Mouse (Mus musculus) cortical plate, adult 2 months (tissue): ENCODE measurements around the gene Dennd2a. TPM values are rescaled to one million over a fixed set of nuclear protein-coding genes. Genes with fewer than 3 reads are reported as not detected.

Source experiments
- H3K27ac ChIP-seq: fragments of 200-500 bp; 2 replicates; pipeline ENCODE4 v1.5.1; 2012; ENCODE audit warnings: low read length, control low read depth, inconsistent platforms; ENCODE audit not compliant: insufficient read depth
- H3K4me1 ChIP-seq: fragments of 200-500 bp; 2 replicates; pipeline ENCODE4 v1.6.1; 2011; ENCODE audit warnings: low read length; ENCODE audit not compliant: control insufficient read depth, insufficient read depth
- H3K4me3 ChIP-seq: fragments of 200-500 bp; 2 replicates; pipeline ENCODE4 v1.5.1; 2011; ENCODE audit warnings: mild to moderate bottlenecking, low read length, control low read depth; ENCODE audit not compliant: insufficient read depth
- CTCF ChIP-seq: fragments of 200-500 bp; IDR thresholded peaks from 2 replicates; pipeline ENCODE4 v1.5.1; 2011; ENCODE audit warnings: mild to moderate bottlenecking, control low read depth, low read length; ENCODE audit not compliant: insufficient read depth; ENCODE audit errors: extremely low read depth
- POLR2A ChIP-seq: fragments of 200-500 bp; IDR thresholded peaks from 2 replicates; pipeline ENCODE4 v1.6.1; 2011; ENCODE audit warnings: mild to moderate bottlenecking, low read length, control low read depth; ENCODE audit not compliant: insufficient read depth; ENCODE audit errors: extremely low read depth
- polyA plus RNA-seq: library from polyadenylated mRNA; depleted of rRNA; stranded (reverse); fragments of >200 nt; gene quantifications from 2 replicates; pipeline ENCODE4 v1.2.3, GENCODE M21; 2012

The Dennd2a gene
- polyA plus RNA-seq, 1 experiment, result 13.1 TPM

DNA sequence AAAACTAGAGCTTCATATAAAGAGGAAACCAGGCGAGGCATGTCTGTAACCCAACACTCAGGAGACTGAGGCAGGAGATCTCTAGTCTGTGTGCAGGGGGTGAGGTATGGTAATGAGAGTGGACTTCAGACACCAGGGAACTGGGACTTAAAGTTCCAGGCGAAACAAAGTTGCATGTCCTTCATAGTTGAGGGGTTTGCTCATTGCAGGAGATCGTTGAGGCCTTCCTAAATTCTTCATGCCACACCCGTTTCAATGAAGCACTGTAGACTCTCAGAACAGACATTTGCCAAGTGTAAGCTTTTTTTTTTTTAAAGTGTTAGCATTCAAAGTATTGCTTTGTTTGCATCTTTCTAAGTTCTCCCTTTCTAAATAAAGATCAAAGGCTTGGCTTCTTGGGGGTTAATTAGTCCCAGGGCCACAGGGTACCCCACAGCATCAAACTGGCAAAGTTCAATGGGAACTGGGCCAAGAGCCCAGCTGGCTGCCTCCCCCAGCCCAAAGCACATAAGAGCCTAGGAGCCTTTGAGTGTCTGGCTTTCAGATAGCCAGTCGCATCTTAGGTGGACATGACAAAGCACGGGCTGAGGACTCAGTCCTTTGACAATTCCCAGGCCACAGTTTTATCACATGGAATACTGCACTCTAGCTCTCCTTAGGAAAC, 1.7 kb upstream of the Dennd2a start:
- Histone ChIP-seq H3K27ac (no peak overlapping the region), H3K4me1 (peaks cover 2% of the 10 kb centered on the region), H3K4me3 (no peak overlapping the region)
- TF ChIP-seq CTCF, result no peak
- TF ChIP-seq POLR2A, result no peak

- TF ChIP-seq POLR2A, result no peak
- no peak for TF ChIP-seq CTCF
- Histone ChIP-seq H3K4me3 (peak overlapping the region; percentile 44), H3K4me1 (peaks cover 2% of the 10 kb centered on the region), H3K27ac (peak overlapping the region; percentile 48; the same call in 1 of the 2 replicates)
These were observed 587 bp downstream of the Dennd2a start for GRCm38 (mm10) chr6:39556900-39557659.

GRCm38 (mm10) chr6:39555648-39555945, 2.1 kb downstream of the Dennd2a start:
- no peak for TF ChIP-seq CTCF
- TF ChIP-seq POLR2A, result no peak
- peaks cover 2% of the 10 kb centered on the region for H3K4me1 ChIP-seq
- H3K27ac ChIP-seq, result no peak overlapping the region
- peak overlapping the region; percentile 12; the same call in 1 of the 2 replicates for H3K4me3 ChIP-seq

GRCm38 (mm10) chr6:39554888-39555647, 2.6 kb downstream of the Dennd2a start:
- Histone ChIP-seq H3K4me1 (peaks cover 2% of the 10 kb centered on the region), H3K27ac (no peak overlapping the region), H3K4me3 (peak overlapping the region; percentile 12; the same call in 1 of the 2 replicates)

DNA sequence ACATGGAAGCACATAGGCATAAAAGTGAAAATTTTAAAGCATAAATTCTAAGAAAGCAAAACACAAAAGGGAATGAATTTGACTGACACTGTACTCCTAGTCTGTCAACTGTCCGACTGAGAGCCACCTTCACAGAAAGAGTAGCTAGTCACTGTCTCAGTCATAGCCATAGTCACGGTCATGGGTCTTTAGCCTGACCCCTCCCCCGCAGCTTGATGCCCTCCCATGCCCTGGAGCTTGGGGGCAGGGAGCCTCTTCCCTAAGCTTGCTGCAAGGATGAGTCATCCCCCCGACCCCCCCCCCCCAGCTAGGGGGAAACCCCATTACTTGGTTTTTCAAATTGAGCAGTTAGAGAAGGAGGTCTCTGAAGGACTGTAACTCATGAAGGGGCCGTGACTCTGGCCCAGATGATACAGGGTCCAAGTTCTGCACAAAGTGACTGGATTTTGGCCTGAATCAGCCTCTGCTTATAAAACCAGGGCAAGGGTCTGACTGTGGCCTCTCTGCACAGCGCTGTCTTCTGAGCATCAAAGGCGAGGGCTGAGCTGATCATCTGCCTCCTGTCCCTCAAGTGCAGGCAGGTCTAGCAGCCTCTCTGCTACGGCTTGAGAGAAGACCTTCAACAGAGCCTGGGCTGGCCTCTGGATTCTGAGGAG, 5.6 kb downstream of the Dennd2a start:
- TF ChIP-seq CTCF (no peak), POLR2A (no peak)
- Histone ChIP-seq H3K4me1 (peaks cover 4% of the 10 kb centered on the region), H3K4me3 (no peak overlapping the region), H3K27ac (no peak overlapping the region)

More at GRCm38 (mm10) chr6:39554888-39555647, 2.6 kb downstream of the Dennd2a start:
- TF ChIP-seq POLR2A (no peak), CTCF (no peak)

- H3K4me1 ChIP-seq, result peaks cover 2% of the 10 kb centered on the region
- TF ChIP-seq POLR2A, result no peak
- no peak overlapping the region for H3K27ac ChIP-seq
- no peak overlapping the region for H3K4me3 ChIP-seq
These were observed 9.6 kb downstream of the Dennd2a start for GRCm38 (mm10) chr6:39548030-39548429.

- Histone ChIP-seq H3K27ac (no peak overlapping the region), H3K4me3 (no peak overlapping the region), H3K4me1 (peaks cover 5% of the 10 kb centered on the region)
- TF ChIP-seq CTCF (no peak), POLR2A (no peak)
These were observed 12.2 kb downstream of the Dennd2a start for GRCm38 (mm10) chr6:39545474-39545873.

DNA sequence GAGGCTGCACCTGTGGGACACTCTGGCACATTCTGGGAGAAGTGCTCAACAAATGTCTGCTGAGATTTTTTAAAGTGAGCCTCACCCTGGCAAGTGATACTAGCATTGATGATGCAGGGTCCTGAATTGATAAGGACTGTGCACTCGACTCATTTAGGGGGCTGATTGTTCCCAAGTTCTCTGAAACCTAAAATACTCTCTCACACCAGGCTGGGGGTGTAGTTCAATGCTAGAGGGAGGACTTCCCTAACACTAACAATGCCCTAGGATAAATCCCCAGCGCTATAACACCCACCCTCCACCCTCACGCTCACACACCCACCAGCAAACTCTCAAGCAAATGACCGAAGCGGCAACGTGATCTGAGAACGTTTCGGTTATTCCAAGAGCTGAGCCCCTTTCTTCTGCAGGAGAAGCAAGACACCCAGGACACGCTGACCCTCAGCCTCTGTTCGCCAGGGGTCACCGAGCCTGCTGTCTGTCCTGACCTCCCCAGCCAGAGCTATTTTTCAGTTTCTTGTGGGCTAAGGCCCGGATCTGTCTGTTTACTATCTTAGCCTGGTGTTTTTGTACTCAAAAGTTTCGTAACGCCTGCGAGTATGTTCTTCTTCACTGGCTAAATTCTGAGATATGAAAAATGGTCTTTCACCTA, 13.8 kb downstream of the Dennd2a start:
- Histone ChIP-seq H3K4me1 (peaks cover 5% of the 10 kb centered on the region), H3K27ac (no peak overlapping the region), H3K4me3 (no peak overlapping the region)
- no peak for TF ChIP-seq POLR2A
- no peak for TF ChIP-seq CTCF
